Mouse (Mus musculus): ENCODE data around the gene Myadm. TPM values are rescaled to one million over a fixed set of nuclear protein-coding genes. Genes with fewer than 3 reads are reported as not detected.

Gene Myadm
- total RNA-seq, 4 experiments from 2014 or later: 57.2 to 68.4 (median 58.8) TPM

Other genes with a start within 250 kb of the Myadm start
- not detected for gene AU018091, start 119.9 kb upstream of the Myadm start, total RNA-seq (2022)
- gene Nlrp12, start 39.3 kb upstream of the Myadm start, total RNA-seq (2022): under 1 TPM in 1 of 4 experiments, not detected in 3; 0.09 TPM
- 100 to 1,000 TPM; 458 to 553 (median 501) TPM for gene Prkcg, start 99 bp downstream of the Myadm start, total RNA-seq (2022)
- 100 to 1,000 TPM; 131 to 139 (median 137) TPM for gene Cacng7, start 43.9 kb downstream of the Myadm start, total RNA-seq (2022)
- 100 to 1,000 TPM; 331 to 354 (median 340) TPM for gene Cacng8, start 101.6 kb downstream of the Myadm start, total RNA-seq (2022)
- gene Cacng6, start 135.1 kb downstream of the Myadm start, total RNA-seq (2022): 1 to 10 TPM; 1.2 to 2.5 (median 1.5) TPM
- gene Tarm1, start 213.5 kb downstream of the Myadm start, total RNA-seq (2022): under 1 TPM in 2 of 4 experiments, not detected in 2; 0.41 to 0.70 TPM

All from layer of hippocampus, adult 8-10 months (tissue).